Mouse (Mus musculus): ENCODE results near the gene Rgs5. TPM values are rescaled to one million over a fixed set of nuclear protein-coding genes. Genes with fewer than 3 reads are reported as not detected.

The Rgs5 gene
- total RNA-seq, 2 experiments from 2014 or later, result 158 to 167 TPM

DNA sequence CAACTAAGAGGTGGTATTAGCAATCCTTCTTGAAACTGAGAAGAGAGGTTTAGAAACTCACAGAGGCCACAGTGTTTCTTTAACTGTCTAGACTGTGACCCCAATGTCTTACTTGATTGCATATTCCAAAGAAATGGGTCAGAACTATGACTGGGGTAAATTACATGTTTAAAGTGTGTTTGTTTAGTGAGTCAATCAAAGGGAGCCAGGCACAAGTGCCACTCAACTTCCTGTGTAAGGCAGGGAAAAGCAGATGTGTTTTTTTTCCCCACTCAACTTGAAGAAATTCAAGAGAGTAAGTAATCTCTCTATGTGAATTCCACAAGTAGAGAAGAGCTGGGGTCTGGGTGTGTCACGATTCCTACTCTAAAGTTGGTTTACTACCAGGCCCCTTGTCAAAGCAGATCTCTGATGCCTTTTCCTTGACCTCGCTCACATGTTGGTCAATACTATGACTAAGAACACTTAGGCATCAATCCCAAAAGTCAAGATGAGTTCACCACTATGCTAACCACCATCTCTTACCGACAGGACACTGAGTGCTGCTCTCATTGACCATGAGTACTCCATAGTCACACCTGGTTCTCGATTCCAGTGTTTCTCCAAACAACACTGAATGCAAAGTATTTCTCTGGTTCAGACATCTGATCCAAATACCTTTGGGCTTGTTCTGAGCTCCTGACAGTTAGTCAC, 49.2 kb downstream of the Rgs5 start:
- intact Hi-C loops (cut with DNase I), result no loop called here
- DNase-seq, result no peak

DNA sequence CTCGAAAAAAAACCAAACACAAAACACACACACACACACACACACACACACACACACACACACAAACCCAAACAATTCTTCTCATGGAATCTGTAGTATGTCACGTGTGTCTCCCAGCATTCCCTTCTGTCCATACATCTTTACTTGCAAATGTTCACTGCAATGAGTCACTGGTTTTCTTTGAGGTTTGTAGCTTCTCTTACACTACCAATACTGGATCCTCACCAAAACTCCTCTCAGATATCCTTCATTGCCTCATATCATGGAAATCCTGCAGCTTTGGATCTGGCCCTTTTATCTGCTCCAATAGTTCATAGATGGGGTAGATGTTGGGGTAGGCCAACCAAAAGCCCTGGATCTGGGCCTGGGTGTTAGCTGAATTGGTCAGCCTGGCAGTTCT, 66.5 kb downstream of the Rgs5 start:
- intact Hi-C loops (cut with DNase I), result no loop called here
- no peak for DNase-seq

DNA sequence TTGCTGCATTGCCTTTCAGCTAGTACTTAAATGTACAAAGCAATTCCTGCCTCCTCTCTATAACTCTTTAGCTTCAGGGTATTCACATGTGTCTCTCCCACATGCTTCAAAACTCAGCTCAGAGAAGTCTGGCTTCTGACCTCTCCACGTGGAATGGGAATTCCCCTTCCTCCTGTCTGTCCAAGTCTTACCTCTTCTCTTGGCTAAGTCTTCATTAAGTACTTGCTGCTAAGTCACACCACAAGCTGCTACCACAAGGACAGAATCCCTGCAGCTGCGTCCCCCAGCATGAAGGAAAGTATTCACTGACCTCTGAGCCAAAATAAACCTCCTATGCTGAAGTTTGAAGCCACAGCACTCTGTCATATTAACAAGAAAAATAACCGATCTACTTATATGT, 71.0 kb downstream of the Rgs5 start:
- intact Hi-C loops (cut with DNase I), result no loop called here

DNA sequence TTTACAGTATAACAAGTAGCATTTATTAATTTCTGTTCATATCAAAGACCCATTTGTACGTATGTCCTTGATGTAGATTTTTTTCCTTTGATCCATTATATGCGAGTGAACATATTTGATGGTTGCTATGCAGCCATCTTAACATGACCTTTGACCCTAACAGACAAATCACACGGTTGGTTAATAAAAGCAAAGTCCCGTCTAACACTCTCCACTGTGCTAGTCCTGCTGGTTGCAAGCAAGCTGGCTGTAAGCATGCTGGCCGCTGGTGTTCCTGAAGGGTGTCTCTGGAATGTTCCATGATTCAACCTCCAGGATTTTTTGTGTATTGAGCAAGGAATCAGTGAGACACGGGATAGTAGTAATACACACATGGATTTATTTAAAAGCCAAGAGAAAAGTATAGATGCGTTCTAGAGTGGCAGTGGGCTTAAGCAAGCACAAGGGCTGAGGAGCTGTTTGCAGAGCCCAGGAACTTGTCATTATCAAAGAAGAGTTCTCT, 75.3 kb downstream of the Rgs5 start:
- no peak for DNase-seq
- intact Hi-C loops (cut with DNase I), result no loop called here

More for the DNA sequence above, 71.0 kb downstream of the Rgs5 start:
- DNase-seq, result no peak

DNA sequence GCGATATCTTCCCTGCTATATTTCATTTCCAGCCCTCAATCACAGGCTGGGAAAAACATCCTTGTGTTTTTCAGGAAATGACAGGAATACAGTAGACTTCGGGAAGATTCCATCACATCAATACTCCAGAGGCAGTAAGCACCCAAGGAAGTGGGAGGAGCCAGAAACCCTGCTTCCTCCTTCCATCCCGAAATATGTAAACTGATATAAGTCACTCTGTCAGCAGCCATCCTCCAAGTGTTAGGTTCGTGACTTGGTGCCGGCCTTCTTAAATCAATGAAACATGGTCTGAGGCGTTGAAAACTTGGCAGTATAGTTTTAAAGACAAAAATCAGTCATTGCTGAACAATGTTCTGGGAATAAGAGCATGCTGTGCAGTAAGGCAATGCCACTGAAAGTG, 80.8 kb downstream of the Rgs5 start:
- intact Hi-C loops (cut with DNase I), result no loop called here
- DNase-seq, result no peak

DNA sequence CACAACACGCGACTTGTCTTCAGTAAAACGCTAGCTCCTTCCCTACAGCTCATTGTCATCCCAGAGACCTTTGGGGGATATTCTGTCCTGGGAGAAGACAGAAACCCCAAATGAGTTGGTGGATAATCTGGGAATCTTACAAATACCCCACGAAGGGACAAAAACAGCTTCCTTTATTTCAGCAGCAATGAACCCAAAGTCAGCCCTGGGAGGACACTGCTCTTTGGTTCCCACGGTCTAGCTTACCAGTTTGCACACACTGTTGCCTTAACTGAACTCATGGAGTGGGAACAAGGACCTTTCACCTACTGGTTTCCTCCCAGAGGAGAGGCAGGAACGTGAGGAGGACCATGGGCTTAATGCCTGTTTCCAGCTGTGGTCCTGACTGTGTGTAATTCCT, 81.9 kb downstream of the Rgs5 start:
- intact Hi-C loops (cut with DNase I), result no loop called here
- no peak for DNase-seq

DNA sequence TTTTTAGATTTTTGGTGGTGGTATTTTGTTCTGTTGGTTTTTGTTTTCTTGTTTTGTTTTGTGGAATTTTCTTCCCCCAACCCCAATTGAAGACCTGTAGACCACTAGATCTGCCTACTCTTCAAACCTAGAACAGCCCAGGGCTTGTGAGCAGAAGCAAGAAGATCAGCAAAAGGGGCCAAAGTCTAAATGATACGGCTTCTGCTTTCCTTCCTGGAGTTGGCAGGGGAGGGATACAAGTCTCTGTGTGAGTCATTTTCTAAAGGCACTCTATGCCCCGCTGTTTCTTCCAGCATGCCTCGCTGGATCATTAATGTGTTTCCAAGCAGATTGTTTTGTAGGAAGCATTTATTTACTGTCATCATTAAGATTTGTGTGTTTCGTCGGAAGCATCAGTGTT, 85.8 kb downstream of the Rgs5 start:
- intact Hi-C loops (cut with DNase I), result no loop called here
- no peak for DNase-seq

Other genes with a start within 250 kb of the Rgs5 start
- gene Nuf2, start 124.0 kb upstream of the Rgs5 start, total RNA-seq (2021), result under 1 TPM; 0.69 to 0.76 TPM
- gene Rgs4, start 92.1 kb downstream of the Rgs5 start, total RNA-seq (2021), result 1 to 10 TPM; 6.1 TPM